Mouse (Mus musculus) cortical plate, adult 2 months (tissue): ENCODE data around the gene Tbl2.

Experiments
- CTCF ChIP-seq: fragments of 200-500 bp; IDR thresholded peaks from 2 replicates; pipeline ENCODE4 v1.5.1; 2011; ENCODE audit warnings: mild to moderate bottlenecking, control low read depth, low read length; ENCODE audit not compliant: insufficient read depth; ENCODE audit errors: extremely low read depth
- POLR2A ChIP-seq: fragments of 200-500 bp; IDR thresholded peaks from 2 replicates; pipeline ENCODE4 v1.6.1; 2011; ENCODE audit warnings: mild to moderate bottlenecking, low read length, control low read depth; ENCODE audit not compliant: insufficient read depth; ENCODE audit errors: extremely low read depth

DNA sequence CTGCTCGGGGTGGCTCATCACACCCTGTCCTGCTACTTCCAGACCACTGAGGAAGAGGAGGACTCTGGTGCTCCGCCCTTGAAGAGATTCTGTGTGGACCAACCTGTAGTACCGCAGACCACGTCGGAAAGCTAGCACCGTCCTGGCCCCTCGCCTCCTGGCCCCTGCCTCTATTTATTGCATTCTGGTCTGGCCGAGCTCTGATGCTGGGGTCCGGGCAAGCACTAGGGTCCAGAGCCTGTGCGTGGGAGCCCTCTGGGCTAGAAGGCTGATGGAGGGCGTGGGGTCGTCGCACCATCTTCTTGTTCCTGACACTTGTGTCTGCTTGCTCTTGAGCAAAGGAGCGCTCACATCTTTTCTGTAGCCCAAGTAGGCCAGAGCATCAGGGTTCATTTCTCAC lies 31.3 kb downstream of the Tbl2 start:
- TF ChIP-seq POLR2A (no peak), CTCF (no peak)
